In the genomic region with DNA sequence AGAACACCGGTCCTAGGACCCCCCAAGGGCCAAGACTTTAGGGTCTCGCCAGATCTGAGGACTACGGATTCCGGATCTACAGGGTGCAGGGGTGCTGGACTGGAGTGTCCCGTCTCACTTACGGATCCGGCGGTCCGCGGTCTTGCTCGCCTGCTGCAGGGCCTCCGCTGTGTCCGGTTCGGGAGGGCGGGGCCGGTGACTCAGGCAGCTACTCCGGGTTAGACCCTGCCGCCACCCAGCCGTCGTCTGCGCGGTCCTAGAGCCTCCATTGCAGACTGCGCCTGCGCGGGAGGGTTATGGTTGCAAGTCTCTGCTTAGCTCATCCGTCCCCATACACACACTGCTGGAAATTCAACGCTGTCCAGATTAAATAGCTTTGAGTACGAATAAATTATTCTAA, we compare ENCODE assay signal across 8 mouse cellular contexts. TPM values are rescaled to one million over a fixed set of nuclear protein-coding genes. Genes with fewer than 3 reads are reported as not detected.
DNase-seq lines count a peak whose midpoint lies in the region; ATAC-seq and TF ChIP-seq lines count a peak whose summit lies in the region.

No protein-coding gene starts in this region.

- no peaks in the 10 kb centered on the region for H3K27me3 ChIP-seq in forebrain, embryonic 16.5 days (replicated peaks; ENCODE audit: control insufficient read depth, insufficient read depth, low read length)
- no peaks in the 10 kb centered on the region for H3K27me3 ChIP-seq in lung, embryonic 15.5 days

- H3K4me3 ChIP-seq in ES-E14 (ENCODE audit: insufficient read depth in 1 of 2, low read depth in 1 of 2, low read length in 2 of 2, poor library complexity in 1 of 2, severe bottlenecking in 1 of 2) = peak overlapping the region; percentile 80 to 86
- H3K4me3 ChIP-seq in forebrain, embryonic 16.5 days (replicated peaks; ENCODE audit: low read length) = peak overlapping the region; percentile 83
- peak overlapping the region; percentile 84 for H3K4me3 ChIP-seq in lung, embryonic 15.5 days

- DNase-seq in ES-E14 (ENCODE audit: low read depth, low spot score) = peak; percentile 92
- peak; percentile 96 for DNase-seq in cerebellum, adult 11-12 months
- peak; percentile 97 for DNase-seq in heart, postnatal 4 days
- DNase-seq in layer of hippocampus, adult 8-10 months (ENCODE audit: low spot score in 2 of 2) = peak; percentile 91 to 93
- DNase-seq in ovary, adult 18-20 months (ENCODE audit: low spot score) = peak; percentile 93
- DNase-seq in thymus, postnatal 0 days (ENCODE audit: low spot score) = peak; percentile 93

- in situ Hi-C loops in ES-E14 (cut with MboI; ENCODE audit: low sequenced_read_pairs in 2 of 2, unreplicated experiment in 2 of 2) = no loop called here

- peak overlapping the region; percentile 78 for H3K9ac ChIP-seq in ES-E14 (ENCODE audit: insufficient read depth, low read depth, low read length, poor library complexity, severe bottlenecking)
- H3K9ac ChIP-seq in forebrain, embryonic 16.5 days (replicated peaks; ENCODE audit: low read depth, low read length) = peak overlapping the region; percentile 77
- peak overlapping the region; percentile 86 for H3K9ac ChIP-seq in lung, embryonic 15.5 days

- peaks cover 7 to 12% of the 10 kb centered on the region in 2 experiments; a peak in 3 of 4 replicates for H3K4me1 ChIP-seq in ES-E14 (ENCODE audit: control insufficient read depth in 2 of 2, insufficient read depth in 2 of 2, low read length in 2 of 2, poor library complexity in 1 of 2)
- H3K4me1 ChIP-seq in forebrain, embryonic 16.5 days (replicated peaks; ENCODE audit: control insufficient read depth, insufficient read depth, low read length) = peaks cover 23% of the 10 kb centered on the region
- peaks cover 30% of the 10 kb centered on the region for H3K4me1 ChIP-seq in lung, embryonic 15.5 days

- WGBS in forebrain, embryonic 16.5 days = under 1% methylated on average over 28 of the region's 28 CpGs
- under 1% methylated on average over 28 of the region's 28 CpGs for WGBS in lung, embryonic 15.5 days

- peak; percentile 88 for ATAC-seq in forebrain, embryonic 16.5 days
- peak; percentile 89 for ATAC-seq in lung, embryonic 15.5 days (ENCODE audit: borderline replicate concordance, extremely low read depth, low FRiP score, low TSS enrichment)

- peak overlapping the region; percentile 68 for H3K4me2 ChIP-seq in forebrain, embryonic 16.5 days (ENCODE audit: low read length)
- H3K4me2 ChIP-seq in lung, embryonic 15.5 days = peak overlapping the region; percentile 86

- no peaks in the 10 kb centered on the region for H3K9me3 ChIP-seq in ES-E14 (ENCODE audit: control insufficient read depth, insufficient read depth, low read depth, low read length)
- no peaks in the 10 kb centered on the region for H3K9me3 ChIP-seq in forebrain, embryonic 16.5 days (ENCODE audit: control insufficient read depth, low read length)
- no peaks in the 10 kb centered on the region for H3K9me3 ChIP-seq in lung, embryonic 15.5 days

- peak overlapping the region; percentile 89 for H3K27ac ChIP-seq in ES-E14 (ENCODE audit: insufficient read depth, low read depth, low read length, poor library complexity, severe bottlenecking)
- H3K27ac ChIP-seq in forebrain, embryonic 16.5 days (ENCODE audit: low read length) = peak overlapping the region; percentile 77
- H3K27ac ChIP-seq in lung, embryonic 15.5 days = peak overlapping the region; percentile 88

- peaks cover 15% of the 10 kb centered on the region for H3K36me3 ChIP-seq in ES-E14 (ENCODE audit: control insufficient read depth, insufficient read depth, low read length, poor library complexity, severe bottlenecking)
- H3K36me3 ChIP-seq in forebrain, embryonic 16.5 days (ENCODE audit: control insufficient read depth, insufficient read depth) = peaks cover 11% of the 10 kb centered on the region
- H3K36me3 ChIP-seq in lung, embryonic 15.5 days = peaks cover 26% of the 10 kb centered on the region

TF ChIP-seq in ES-E14, 5 proteins besides CTCF, POLR2A, EP300 and RAD21:
- no peak for TF ChIP-seq CHD2 (IDR thresholded peaks at IDR 0.05; ENCODE audit: low read depth, low read length)
- 0 out of 2 replicates have a peak, but pooled peaks have one; percentile 54 for TF ChIP-seq HCFC1 (IDR thresholded peaks at IDR 0.05; ENCODE audit: borderline replicate concordance, insufficient read depth, low read length)
- 0 out of 2 replicates have a peak, but pooled peaks have one; percentile 32 for TF ChIP-seq MAFK (IDR thresholded peaks at IDR 0.05; ENCODE audit: insufficient read depth, low read depth, low read length)
- no peak for TF ChIP-seq ZC3H11A (IDR thresholded peaks at IDR 0.05; ENCODE audit: borderline replicate concordance, low read depth, low read length)
- TF ChIP-seq ZNF384 (IDR thresholded peaks at IDR 0.05; ENCODE audit: low read depth, low read length) = peak; percentile 69

RNA-seq across cellular contexts. Expression of a gene that starts 3.7 kb away (rescaled TPM):
- 160 and 164 TPM in 2 replicates for total RNA-seq in ES-E14 (2012; rRNA removed)
- 59.7 and 68.4 TPM in 2 replicates for polyA plus RNA-seq in forebrain, embryonic 16.5 days (2015; fragmentation: Nextera tagmentation; extraction: Ambion mirVana)
- 100 to 1,000 TPM; 251 to 261 TPM for total RNA-seq in heart, postnatal 4 days (2021)
- total RNA-seq in layer of hippocampus, adult 8-10 months (2022) = 100 to 1,000 TPM; 196 to 240 (median 227) TPM
- 97.0 and 104 TPM in 2 replicates for polyA plus RNA-seq in lung, embryonic 15.5 days (2015; fragmentation: Nextera tagmentation; extraction: Ambion mirVana)
- polyA plus RNA-seq in thymus, postnatal 0 days (2015; fragmentation: Nextera tagmentation; extraction: Ambion mirVana) = 66.9 and 76.2 TPM in 2 replicates

RNA-seq across cellular contexts. Expression of a gene that starts 10.9 kb away (rescaled TPM):
- 54.8 and 57.8 TPM in 2 replicates for total RNA-seq in ES-E14 (2012; rRNA removed)
- polyA plus RNA-seq in forebrain, embryonic 16.5 days (2015; fragmentation: Nextera tagmentation; extraction: Ambion mirVana) = 2.4 and 4.1 TPM in 2 replicates
- 100 to 1,000 TPM; 693 to 795 TPM for total RNA-seq in heart, postnatal 4 days (2021)
- total RNA-seq in layer of hippocampus, adult 8-10 months (2022) = 1 to 10 TPM; 4.4 to 6.9 (median 5.1) TPM
- polyA plus RNA-seq in lung, embryonic 15.5 days (2015; fragmentation: Nextera tagmentation; extraction: Ambion mirVana) = 17.7 and 18.9 TPM in 2 replicates
- polyA plus RNA-seq in thymus, postnatal 0 days (2015; fragmentation: Nextera tagmentation; extraction: Ambion mirVana) = 9.2 and 11.6 TPM in 2 replicates

RNA-seq across cellular contexts. Expression of a gene that starts 25.3 kb away (rescaled TPM):
- 35.0 and 37.9 TPM in 2 replicates for total RNA-seq in ES-E14 (2012; rRNA removed)
- 17.4 and 18.0 TPM in 2 replicates for polyA plus RNA-seq in forebrain, embryonic 16.5 days (2015; fragmentation: Nextera tagmentation; extraction: Ambion mirVana)
- total RNA-seq in heart, postnatal 4 days (2021) = 10 to 100 TPM; 45.3 to 46.6 TPM
- total RNA-seq in layer of hippocampus, adult 8-10 months (2022) = 10 to 100 TPM; 49.0 to 54.7 (median 50.3) TPM
- 16.6 and 18.4 TPM in 2 replicates for polyA plus RNA-seq in lung, embryonic 15.5 days (2015; fragmentation: Nextera tagmentation; extraction: Ambion mirVana)
- 7.6 and 9.6 TPM in 2 replicates for polyA plus RNA-seq in thymus, postnatal 0 days (2015; fragmentation: Nextera tagmentation; extraction: Ambion mirVana)

RNA-seq across cellular contexts. Expression of a gene that starts 36.9 kb away (rescaled TPM):
- 209 and 309 TPM in 2 replicates for total RNA-seq in ES-E14 (2012; rRNA removed)
- 160 and 165 TPM in 2 replicates for polyA plus RNA-seq in forebrain, embryonic 16.5 days (2015; fragmentation: Nextera tagmentation; extraction: Ambion mirVana)
- total RNA-seq in heart, postnatal 4 days (2021) = 10 to 100 TPM; 61.9 to 70.3 TPM
- total RNA-seq in layer of hippocampus, adult 8-10 months (2022) = 10 to 100 TPM; 49.2 to 52.5 (median 49.3) TPM
- polyA plus RNA-seq in lung, embryonic 15.5 days (2015; fragmentation: Nextera tagmentation; extraction: Ambion mirVana) = 148 and 156 TPM in 2 replicates
- 134 and 137 TPM in 2 replicates for polyA plus RNA-seq in thymus, postnatal 0 days (2015; fragmentation: Nextera tagmentation; extraction: Ambion mirVana)

RNA-seq across cellular contexts. Expression of a gene that starts 37.2 kb away (rescaled TPM):
- total RNA-seq in ES-E14 (2012; rRNA removed) = 158 and 173 TPM in 2 replicates
- 358 and 393 TPM in 2 replicates for polyA plus RNA-seq in forebrain, embryonic 16.5 days (2015; fragmentation: Nextera tagmentation; extraction: Ambion mirVana)
- 10 to 100 TPM; 77.2 to 78.9 TPM for total RNA-seq in heart, postnatal 4 days (2021)
- total RNA-seq in layer of hippocampus, adult 8-10 months (2022) = 100 to 1,000 TPM; 110 to 130 (median 118) TPM
- 168 and 180 TPM in 2 replicates for polyA plus RNA-seq in lung, embryonic 15.5 days (2015; fragmentation: Nextera tagmentation; extraction: Ambion mirVana)
- 149 and 155 TPM in 2 replicates for polyA plus RNA-seq in thymus, postnatal 0 days (2015; fragmentation: Nextera tagmentation; extraction: Ambion mirVana)

Comparison
In these comparisons a context has a peak if more than half of its experiments do, and no peak if none do; other contexts are left out.
1. Peak in every context shown above with its lines: DNase-seq, ATAC-seq, H3K4me3 ChIP-seq and H3K27ac ChIP-seq.
2. RNA of a gene that starts 10.9 kb away (total RNA-seq): 693 to 795 TPM in heart, postnatal 4 days; 54.8 to 57.8 TPM in ES-E14 and 4.4 to 6.9 TPM in layer of hippocampus, adult 8-10 months; every median in the first group is over 10 times any median in the second.